Mouse (Mus musculus) hindbrain, embryonic 11.5 days (tissue): ENCODE results near the gene Fndc10. TPM values are rescaled to one million over a fixed set of nuclear protein-coding genes. Genes with fewer than 3 reads are reported as not detected.

Experiments
- ATAC-seq: fragments of 200-750 bp; cut with Nextera tagmentation; 2 replicates; pipeline ENCODE4 v1.8.0; 2017; ENCODE audit warnings: mild to moderate bottlenecking, moderate TSS enrichment, moderate library complexity; ENCODE audit not compliant: low FRiP score
- DNase-seq: peaks from one replicate; pipeline ENCODE4 v3.0.0-alpha.2; 2015; ENCODE audit warnings: low spot score
- H3K27ac ChIP-seq: fragments of 300-500 bp; sonication (generic); 2 replicates; pipeline ENCODE4 v1.5.1; 2014; ENCODE audit warnings: mild to moderate bottlenecking, low read depth, low read length
- H3K27me3 ChIP-seq: fragments of 300-500 bp; sonication (generic); 2 replicates; pipeline ENCODE4 v1.6.1; 2014; ENCODE audit warnings: mild to moderate bottlenecking, low read length, moderate library complexity, mixed read lengths; ENCODE audit not compliant: control insufficient read depth, insufficient read depth
- H3K36me3 ChIP-seq: fragments of 300-500 bp; sonication (generic); 2 replicates; pipeline ENCODE4 v1.6.1; 2014; ENCODE audit warnings: mild to moderate bottlenecking, low read length, moderate library complexity, mixed read lengths; ENCODE audit not compliant: control insufficient read depth, insufficient read depth
- H3K4me1 ChIP-seq: fragments of 300-500 bp; sonication (generic); replicated peaks from 2 replicates; pipeline ENCODE4 v1.6.1; 2014; ENCODE audit warnings: low read length, mixed read lengths; ENCODE audit not compliant: control insufficient read depth, insufficient read depth
- H3K4me2 ChIP-seq: fragments of 300-500 bp; sonication (generic); replicated peaks from 2 replicates; pipeline ENCODE4 v1.6.1; 2014; ENCODE audit warnings: mild to moderate bottlenecking, low read depth, low read length
- H3K4me3 ChIP-seq: fragments of 300-500 bp; sonication (generic); 2 replicates; pipeline ENCODE4 v1.5.1; 2014; ENCODE audit warnings: low read depth, low read length
- H3K9ac ChIP-seq: fragments of 300-500 bp; sonication (generic); 2 replicates; pipeline ENCODE4 v1.6.1; 2014; ENCODE audit warnings: low read depth, low read length
- H3K9me3 ChIP-seq: fragments of 300-500 bp; sonication (generic); 2 replicates; pipeline ENCODE4 v1.6.1; 2016; ENCODE audit warnings: low read length; ENCODE audit not compliant: control insufficient read depth
- WGBS: fragments of 180-500 bp; shearing (Covaris S2); extraction: QIAGEN DNeasy Blood & Tissue Kit; methylation state at CpG from one replicate; pipeline ENCODE4 v1.1.7; 2014; 5-methylcytosine and 5-hydroxymethylcytosine counted together
- polyA plus RNA-seq: library from polyadenylated mRNA; unstranded; fragments of >200 nt; fragmentation: Nextera tagmentation; extraction: Ambion mirVana; gene quantifications from 2 replicates; pipeline ENCODE4 v1.2.1, GENCODE M21; 2014

Fndc10 gene
- polyA plus RNA-seq, 1 experiment from 2014 or later = 1.6 TPM

- Histone ChIP-seq H3K9ac (no peak overlapping the region), H3K4me2 (peak overlapping the region; percentile 93), H3K36me3 (no peaks in the 10 kb centered on the region), H3K27me3 (peaks cover 12% of the 10 kb centered on the region), H3K4me1 (no peaks in the 10 kb centered on the region; the same call in 1 of the 2 replicates), H3K4me3 (peak overlapping the region; percentile 67; the same call in 1 of the 2 replicates), H3K27ac (no peak overlapping the region), H3K9me3 (no peaks in the 10 kb centered on the region)
- no peak for DNase-seq
- no peak for ATAC-seq
- WGBS = 84% methylated on average over 4 of the region's 4 CpGs
These were observed 1.5 kb downstream of the Fndc10 start for GRCm38 (mm10) chr4:155695531-155696062.

GRCm38 (mm10) chr4:155696261-155697255 is 2.4 kb downstream of the Fndc10 start:
- H3K27ac ChIP-seq = no peak overlapping the region
- no peak overlapping the region for H3K4me2 ChIP-seq
- no peak for ATAC-seq
- H3K27me3 ChIP-seq = peaks cover 12% of the 10 kb centered on the region
- no peaks in the 10 kb centered on the region for H3K36me3 ChIP-seq
- H3K9ac ChIP-seq = no peak overlapping the region
- H3K9me3 ChIP-seq = no peaks in the 10 kb centered on the region
- H3K4me3 ChIP-seq = no peak overlapping the region
- H3K4me1 ChIP-seq = no peaks in the 10 kb centered on the region; the same call in 1 of the 2 replicates
- WGBS = 75% methylated on average over 16 of the region's 16 CpGs
- no peak for DNase-seq

- H3K4me2 ChIP-seq = no peak overlapping the region
- H3K4me1 ChIP-seq = no peaks in the 10 kb centered on the region
- peaks cover 5% of the 10 kb centered on the region for H3K27me3 ChIP-seq
- no peak for ATAC-seq
- peak; percentile 38 for DNase-seq
- no peak overlapping the region for H3K4me3 ChIP-seq
- H3K27ac ChIP-seq = no peak overlapping the region
- no peak overlapping the region for H3K9ac ChIP-seq
- H3K9me3 ChIP-seq = no peaks in the 10 kb centered on the region
- no peaks in the 10 kb centered on the region for H3K36me3 ChIP-seq
These were observed 6.3 kb downstream of the Fndc10 start for GRCm38 (mm10) chr4:155700425-155700824.

- DNase-seq (no peak), ATAC-seq (no peak)
- no peak overlapping the region for H3K4me3 ChIP-seq
- H3K27me3 ChIP-seq = no peaks in the 10 kb centered on the region
- 97% methylated on average over 4 of the region's 4 CpGs for WGBS
- H3K9ac ChIP-seq = no peak overlapping the region
- no peak overlapping the region for H3K27ac ChIP-seq
- no peaks in the 10 kb centered on the region for H3K9me3 ChIP-seq
- no peaks in the 10 kb centered on the region for H3K36me3 ChIP-seq
- no peak overlapping the region for H3K4me2 ChIP-seq
- peaks cover 2% of the 10 kb centered on the region; the same call in 1 of the 2 replicates for H3K4me1 ChIP-seq
These were observed 9.3 kb downstream of the Fndc10 start for GRCm38 (mm10) chr4:155703425-155703929.

- H3K9ac ChIP-seq = peak within 1 kb of the TSS; percentile 92
- no peaks in the 10 kb centered on the region for H3K27me3 ChIP-seq
- H3K4me2 ChIP-seq = peak within 1 kb of the TSS; percentile 62
- peak within 1 kb of the TSS; percentile 97 for H3K4me3 ChIP-seq
- peak within 1 kb of the TSS; percentile 92 for H3K27ac ChIP-seq
- DNase-seq = peak; percentile 97
- H3K4me1 ChIP-seq = peaks cover 2% of the 10 kb centered on the region; the same call in 1 of the 2 replicates
- H3K36me3 ChIP-seq = no peaks in the 10 kb centered on the region
- no peaks in the 10 kb centered on the region for H3K9me3 ChIP-seq
- peak; percentile 96 for ATAC-seq
- under 1% methylated on average over 79 of the region's 83 CpGs for WGBS
These were observed 10.8 kb downstream of the Fndc10 start, which contains the start of gene Ssu72 for GRCm38 (mm10) chr4:155704721-155705591. Ssu72 (plus strand) TSS chr4:155704800.

GRCm38 (mm10) chr4:155705592-155705929 is 11.4 kb downstream of the Fndc10 start:
- Histone ChIP-seq H3K4me2 (peak overlapping the region; percentile 62), H3K9ac (peak overlapping the region; percentile 92), H3K36me3 (no peaks in the 10 kb centered on the region), H3K9me3 (no peaks in the 10 kb centered on the region), H3K27ac (peak overlapping the region; percentile 92), H3K27me3 (no peaks in the 10 kb centered on the region), H3K4me1 (peaks cover 2% of the 10 kb centered on the region; the same call in 1 of the 2 replicates), H3K4me3 (peak overlapping the region; percentile 97)
- ATAC-seq (no peak), DNase-seq (no peak)
- 1% methylated on average over 19 of the region's 19 CpGs for WGBS

GRCm38 (mm10) chr4:155708582-155708981 is 14.4 kb downstream of the Fndc10 start:
- Histone ChIP-seq H3K9me3 (no peaks in the 10 kb centered on the region), H3K9ac (no peak overlapping the region), H3K4me3 (no peak overlapping the region), H3K4me2 (no peak overlapping the region), H3K27ac (no peak overlapping the region), H3K36me3 (no peaks in the 10 kb centered on the region), H3K4me1 (peaks cover 2% of the 10 kb centered on the region; the same call in 1 of the 2 replicates), H3K27me3 (no peaks in the 10 kb centered on the region)
- DNase-seq (no peak), ATAC-seq (no peak)
- WGBS = 78% methylated on average over 2 of the region's 2 CpGs

- no peak for ATAC-seq
- H3K27ac ChIP-seq = no peak overlapping the region
These were observed 14.8 kb downstream of the Fndc10 start for GRCm38 (mm10) chr4:155708988-155709387.

More at GRCm38 (mm10) chr4:155708988-155709387, 14.8 kb downstream of the Fndc10 start:
- Histone ChIP-seq H3K9me3 (no peaks in the 10 kb centered on the region), H3K4me1 (peaks cover 2% of the 10 kb centered on the region; the same call in 1 of the 2 replicates), H3K36me3 (no peaks in the 10 kb centered on the region), H3K4me3 (no peak overlapping the region), H3K27me3 (no peaks in the 10 kb centered on the region), H3K4me2 (no peak overlapping the region), H3K9ac (no peak overlapping the region)
- no peak for DNase-seq
